Mouse (Mus musculus): ENCODE measurements around the gene Pigyl.

GRCm38 (mm10) chr9:22125246-22126027, 31.2 kb upstream of the Pigyl start:
- no peak for TF ChIP-seq CTCF (IDR thresholded peaks at IDR 0.05; ENCODE audit: control insufficient read depth, insufficient read depth, insufficient replicate concordance, low read depth, low read length)
- TF ChIP-seq POLR2A (IDR thresholded peaks at IDR 0.05; ENCODE audit: control insufficient read depth, low read depth, low read length) = no peak

All from testis, adult 2 months (tissue).